Mouse (Mus musculus): ENCODE measurements around the gene Vmn1r212. TPM values are rescaled to one million over a fixed set of nuclear protein-coding genes. Genes with fewer than 3 reads are reported as not detected.

Vmn1r212 gene
- not detected in 2 replicates for polyA plus RNA-seq (2012; rRNA removed; ENCODE audit: low replicate concordance)

GRCm38 (mm10) chr13:22884105-22884504 lies at the start of gene Vmn1r212:
TSS of gene Vmn1r212 (minus strand) at chr13:22884205.

GRCm38 (mm10) chr13:22857461-22857860 lies 26.5 kb downstream of the Vmn1r212 start, which contains the start of gene Vmn1r211:
TSS of gene Vmn1r211 (minus strand) at chr13:22857561.

Other genes starting within 250 kb of the Vmn1r212 start
- not detected in 2 replicates for gene Vmn1r207-ps, start 154.6 kb downstream of the Vmn1r212 start, polyA plus RNA-seq (2012; rRNA removed; ENCODE audit: low replicate concordance)
- not detected in 2 replicates for gene Vmn1r208, start 106.8 kb downstream of the Vmn1r212 start, polyA plus RNA-seq (2012; rRNA removed; ENCODE audit: low replicate concordance)
- gene Vmn1r209, start 74.5 kb downstream of the Vmn1r212 start, polyA plus RNA-seq (2012; rRNA removed; ENCODE audit: low replicate concordance) = not detected in 2 replicates
- not detected in 2 replicates for gene Vmn1r210, start 52.9 kb downstream of the Vmn1r212 start, polyA plus RNA-seq (2012; rRNA removed; ENCODE audit: low replicate concordance)
- not detected in 2 replicates for gene Vmn1r211, start 26.6 kb downstream of the Vmn1r212 start, polyA plus RNA-seq (2012; rRNA removed; ENCODE audit: low replicate concordance)
- not detected in 2 replicates for gene Vmn1r213, start 123.5 kb upstream of the Vmn1r212 start, polyA plus RNA-seq (2012; rRNA removed; ENCODE audit: low replicate concordance)
- not detected in 2 replicates for gene Vmn1r214, start 146.2 kb upstream of the Vmn1r212 start, polyA plus RNA-seq (2012; rRNA removed; ENCODE audit: low replicate concordance)
- not detected in 2 replicates for gene Vmn1r215, start 183.8 kb upstream of the Vmn1r212 start, polyA plus RNA-seq (2012; rRNA removed; ENCODE audit: low replicate concordance)
- not detected in 2 replicates for gene Vmn1r217, start 234.0 kb upstream of the Vmn1r212 start, polyA plus RNA-seq (2012; rRNA removed; ENCODE audit: low replicate concordance)
- not detected in 2 replicates for gene Vmn1r218, start 248.9 kb upstream of the Vmn1r212 start, polyA plus RNA-seq (2012; rRNA removed; ENCODE audit: low replicate concordance)